Mouse (Mus musculus) E14TG2a.4 (cell line): Measurements from ENCODE around the gene Sacm1l.

Source experiments
- CTCF ChIP-seq: conservative IDR thresholded peaks from 2 replicates; pipeline ENCODE4 v1.5.1; 2014; ENCODE audit warnings: low read length
- NANOG ChIP-seq: IDR thresholded peaks from 2 replicates; pipeline ENCODE4 v1.6.1; 2014; ENCODE audit warnings: borderline replicate concordance, low read length, mixed read lengths

DNA sequence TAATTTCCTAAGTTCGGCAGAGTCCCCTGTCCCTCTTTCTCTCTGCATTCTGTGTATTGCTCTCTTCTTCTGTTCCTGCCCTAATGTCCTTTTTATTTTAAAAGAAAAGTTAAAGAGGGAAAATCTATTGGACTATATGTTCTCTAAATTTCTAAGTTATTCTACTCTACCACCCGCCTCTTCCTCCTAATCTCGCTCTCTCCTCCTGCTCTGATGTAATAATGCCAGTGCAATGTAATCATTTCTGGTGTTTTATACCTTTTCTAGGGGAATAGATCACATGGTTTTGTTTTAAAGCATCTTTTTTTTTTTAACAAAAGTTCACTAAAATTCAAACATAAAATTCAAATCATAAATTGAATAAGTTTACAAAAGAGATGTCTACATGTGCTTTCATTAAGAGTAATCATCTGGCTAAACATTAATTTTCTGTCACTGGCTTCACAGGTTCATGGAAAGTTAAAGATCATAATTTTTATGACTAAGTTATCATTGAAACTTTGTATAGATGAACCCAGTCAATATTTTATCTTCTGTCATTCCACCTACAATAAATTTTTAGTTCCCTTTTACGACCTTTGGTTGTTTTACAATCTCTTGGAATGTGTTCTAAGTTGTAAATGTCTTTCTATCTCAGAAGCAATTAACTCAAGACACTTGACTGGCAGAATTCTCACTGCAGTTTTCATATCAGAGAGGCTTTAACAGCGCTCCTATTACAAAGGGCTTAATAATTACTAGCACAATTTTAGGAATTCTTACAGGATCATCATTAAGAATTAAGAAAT, 90.9 kb downstream of the Sacm1l start:
- TF ChIP-seq CTCF: no peak
- no peak for TF ChIP-seq NANOG
